In genomic region chr7:101422646-101423045, GRCm38 (mm10) we compare ENCODE assay signal across 20 mouse cellular contexts. TPM values are rescaled to one million over a fixed set of nuclear protein-coding genes. Genes with fewer than 3 reads are reported as not detected.
DNase-seq lines count a peak whose midpoint lies in the region; ATAC-seq lines count a peak whose summit lies in the region.
"Had no signal": no experiment of that assay in that cellular context is flagged by ENCODE, and none has a peak within 500 bp of the region (broad histone marks: within the 10 kb centered on the region; RNA-seq: fewer than 3 reads in every experiment).

No protein-coding gene starts in this region.

- H3K9ac ChIP-seq in forebrain, embryonic 12.5 days, result no peak overlapping the region
- no peak overlapping the region for H3K9ac ChIP-seq in midbrain, embryonic 16.5 days (ENCODE audit: low read depth, low read length)
- H3K9ac ChIP-seq: embryonic facial prominence, embryonic 13.5 days; liver, embryonic 12.5 days; lung, embryonic 15.5 days; stomach, embryonic 15.5 days had no signal

- DNase-seq in forebrain, embryonic 10.5 days (ENCODE audit: extremely low spot score, low spot score), result no peak
- no peak for DNase-seq in midbrain, embryonic 10.5 days (ENCODE audit: low spot score)
- DNase-seq in induced T-regulatory cell, adult 2 months (ENCODE audit: low read depth), result peak; percentile 26
- DNase-seq in splenic B cell, adult 2 months (ENCODE audit: low read depth, low spot score), result peak; percentile 51
- DNase-seq in adrenal gland, postnatal 4 days (ENCODE audit: low spot score in 2 of 2), result no peak
- no peak for DNase-seq in gastrocnemius, postnatal 36 days
- DNase-seq: adrenal gland, postnatal 36 days; gastrocnemius, postnatal 14 days; kidney, adult 18-20 months; left cerebral cortex, postnatal 4 days; thymus, postnatal 25 days had no signal

- no peaks in the 10 kb centered on the region for H3K36me3 ChIP-seq in forebrain, embryonic 12.5 days (replicated peaks)
- no peaks in the 10 kb centered on the region for H3K36me3 ChIP-seq in forebrain, embryonic 10.5 days (replicated peaks)
- no peaks in the 10 kb centered on the region for H3K36me3 ChIP-seq in midbrain, embryonic 16.5 days (ENCODE audit: control insufficient read depth, insufficient read depth, low read length)
- H3K36me3 ChIP-seq in midbrain, embryonic 10.5 days, result no peaks in the 10 kb centered on the region
- H3K36me3 ChIP-seq in splenic B cell, adult 2 months (ENCODE audit: control insufficient read depth, insufficient read depth, low read length, poor library complexity, severe bottlenecking), result no peaks in the 10 kb centered on the region
- H3K36me3 ChIP-seq: embryonic facial prominence, embryonic 13.5 days; liver, embryonic 12.5 days; lung, embryonic 15.5 days; stomach, embryonic 15.5 days had no signal

- H3K27ac ChIP-seq in forebrain, embryonic 12.5 days, result no peak overlapping the region
- no peak overlapping the region for H3K27ac ChIP-seq in forebrain, embryonic 10.5 days
- no peak overlapping the region for H3K27ac ChIP-seq in midbrain, embryonic 16.5 days (ENCODE audit: low read length)
- no peak overlapping the region for H3K27ac ChIP-seq in midbrain, embryonic 10.5 days (replicated peaks)
- H3K27ac ChIP-seq: embryonic facial prominence, embryonic 13.5 days; liver, embryonic 12.5 days; lung, embryonic 15.5 days; stomach, embryonic 15.5 days had no signal

- no peak overlapping the region for H3K4me3 ChIP-seq in forebrain, embryonic 12.5 days (replicated peaks)
- no peak overlapping the region for H3K4me3 ChIP-seq in forebrain, embryonic 10.5 days
- H3K4me3 ChIP-seq in midbrain, embryonic 16.5 days (ENCODE audit: low read depth, low read length), result peak overlapping the region; percentile 38; the same call in 1 of the 2 replicates
- no peak overlapping the region for H3K4me3 ChIP-seq in midbrain, embryonic 10.5 days
- H3K4me3 ChIP-seq: embryonic facial prominence, embryonic 13.5 days; liver, embryonic 12.5 days; lung, embryonic 15.5 days; stomach, embryonic 15.5 days had no signal

- intact Hi-C loops in gastrocnemius, postnatal 36 days (cut with DNase I), result loop anchor here (1.0 kb wide), 1 partner anchor 448 kb away; the partner anchor contains the start of gene P2ry6

- no peak for ATAC-seq in forebrain, embryonic 12.5 days (ENCODE audit: low FRiP score)
- no peak for ATAC-seq in midbrain, embryonic 16.5 days
- ATAC-seq: liver, embryonic 12.5 days had no signal

- peaks cover 45% of the 10 kb centered on the region for H3K27me3 ChIP-seq in forebrain, embryonic 12.5 days
- peaks cover 46% of the 10 kb centered on the region for H3K27me3 ChIP-seq in forebrain, embryonic 10.5 days (ENCODE audit: poor library complexity, severe bottlenecking)
- no peaks in the 10 kb centered on the region for H3K27me3 ChIP-seq in midbrain, embryonic 16.5 days (ENCODE audit: control insufficient read depth, insufficient read depth, low read depth, low read length)
- peaks cover 51% of the 10 kb centered on the region for H3K27me3 ChIP-seq in midbrain, embryonic 10.5 days (ENCODE audit: low read depth, poor library complexity, severe bottlenecking)
- H3K27me3 ChIP-seq in splenic B cell, adult 2 months (ENCODE audit: control insufficient read depth, insufficient read depth, low read length, poor library complexity, severe bottlenecking), result no peaks in the 10 kb centered on the region
- H3K27me3 ChIP-seq: lung, embryonic 15.5 days had no signal

- no peaks in the 10 kb centered on the region for H3K9me3 ChIP-seq in forebrain, embryonic 12.5 days
- no peaks in the 10 kb centered on the region for H3K9me3 ChIP-seq in forebrain, embryonic 10.5 days
- no peaks in the 10 kb centered on the region for H3K9me3 ChIP-seq in midbrain, embryonic 16.5 days (replicated peaks; ENCODE audit: control insufficient read depth, low read length, poor library complexity, severe bottlenecking)
- H3K9me3 ChIP-seq in midbrain, embryonic 10.5 days (replicated peaks), result no peaks in the 10 kb centered on the region
- H3K9me3 ChIP-seq: embryonic facial prominence, embryonic 13.5 days; liver, embryonic 12.5 days; lung, embryonic 15.5 days; stomach, embryonic 15.5 days had no signal

- peaks cover 46% of the 10 kb centered on the region for H3K4me1 ChIP-seq in forebrain, embryonic 12.5 days
- H3K4me1 ChIP-seq in forebrain, embryonic 10.5 days, result peaks cover 45% of the 10 kb centered on the region
- peaks cover 28% of the 10 kb centered on the region for H3K4me1 ChIP-seq in midbrain, embryonic 16.5 days (ENCODE audit: control insufficient read depth, insufficient read depth, low read length)
- peaks cover 51% of the 10 kb centered on the region for H3K4me1 ChIP-seq in midbrain, embryonic 10.5 days
- H3K4me1 ChIP-seq: embryonic facial prominence, embryonic 13.5 days; lung, embryonic 15.5 days; stomach, embryonic 15.5 days had no signal

- peak overlapping the region; percentile 47 for H3K4me2 ChIP-seq in forebrain, embryonic 12.5 days
- H3K4me2 ChIP-seq in midbrain, embryonic 16.5 days (ENCODE audit: low read length), result peak overlapping the region; percentile 55
- H3K4me2 ChIP-seq: embryonic facial prominence, embryonic 13.5 days; heart, embryonic 11.5 days; lung, embryonic 15.5 days; stomach, embryonic 15.5 days had no signal

- WGBS in forebrain, embryonic 12.5 days, result 79% methylated on average over 8 of the region's 8 CpGs
- 84% methylated on average over 8 of the region's 8 CpGs for WGBS in forebrain, embryonic 10.5 days
- WGBS in midbrain, embryonic 16.5 days, result 73% methylated on average over 8 of the region's 8 CpGs
- 84% methylated on average over 8 of the region's 8 CpGs for WGBS in midbrain, embryonic 10.5 days

RNA-seq across cellular contexts. Expression of gene Pde2a, which starts 1.2 kb away (rescaled TPM):
- 23.1 and 25.7 TPM in 2 replicates for polyA plus RNA-seq in forebrain, embryonic 12.5 days (2016; fragmentation: Nextera tagmentation; extraction: Ambion mirVana)
- polyA plus RNA-seq in forebrain, embryonic 10.5 days (2016; fragmentation: Nextera tagmentation; extraction: Ambion mirVana), result 16.2 and 16.3 TPM in 2 replicates
- polyA plus RNA-seq in midbrain, embryonic 16.5 days (2015; fragmentation: Nextera tagmentation; extraction: Ambion mirVana), result 31.6 and 35.5 TPM in 2 replicates
- 11.9 and 13.4 TPM in 2 replicates for polyA plus RNA-seq in midbrain, embryonic 10.5 days (2016; fragmentation: Nextera tagmentation; extraction: Ambion mirVana)
- 100 to 1,000 TPM; 105 to 129 TPM for total RNA-seq in adrenal gland, postnatal 4 days (2021)
- 10 to 100 TPM; 17.6 to 22.7 TPM for total RNA-seq in gastrocnemius, postnatal 36 days (2021)

RNA-seq across cellular contexts. Expression of gene Gm45837, which starts 12.0 kb away (rescaled TPM):
- polyA plus RNA-seq in forebrain, embryonic 12.5 days (2016; fragmentation: Nextera tagmentation; extraction: Ambion mirVana), result not detected in 2 replicates
- polyA plus RNA-seq in forebrain, embryonic 10.5 days (2016; fragmentation: Nextera tagmentation; extraction: Ambion mirVana), result not detected in 2 replicates
- polyA plus RNA-seq in midbrain, embryonic 16.5 days (2015; fragmentation: Nextera tagmentation; extraction: Ambion mirVana), result 0.65 and 0.69 TPM in 2 replicates
- 3.0 TPM in 1 of 2 replicates, not detected in the other for polyA plus RNA-seq in midbrain, embryonic 10.5 days (2016; fragmentation: Nextera tagmentation; extraction: Ambion mirVana)
- total RNA-seq in adrenal gland, postnatal 4 days (2021), result 10 to 100 TPM in 1 of 2 experiments, 1 to 10 TPM in 1; 7.2 to 21.2 TPM
- 1 to 10 TPM in 1 of 2 experiments, not detected in 1; 2.1 TPM for total RNA-seq in gastrocnemius, postnatal 36 days (2021)
- total RNA-seq: heart, postnatal 25 days; layer of hippocampus, postnatal 25 days had no signal
- polyA plus RNA-seq: heart, embryonic 11.5 days; liver, embryonic 12.5 days had no signal

Comparison
In these comparisons a context has a peak if more than half of its experiments do, and no peak if none do; other contexts are left out.
1. DNase-seq: peak in induced T-regulatory cell, adult 2 months (single experiment) and splenic B cell, adult 2 months (single experiment); none in forebrain, embryonic 10.5 days (single experiment), midbrain, embryonic 10.5 days (single experiment), adrenal gland, postnatal 4 days (0 of 2) and gastrocnemius, postnatal 36 days (0 of 2).